Mouse (Mus musculus) hindbrain, embryonic 12.5 days (tissue): ENCODE data around the gene Hoxa9. TPM values are rescaled to one million over a fixed set of nuclear protein-coding genes. Genes with fewer than 3 reads are reported as not detected.

Source experiments
- ATAC-seq: fragments of 200-750 bp; cut with Nextera tagmentation; 2 replicates; pipeline ENCODE4 v1.8.0; 2017; ENCODE audit warnings: moderate TSS enrichment; ENCODE audit not compliant: low FRiP score
- H3K27ac ChIP-seq: fragments of 300-500 bp; sonication (generic); 2 replicates; pipeline ENCODE4 v1.5.1; 2016; ENCODE audit warnings: mild to moderate bottlenecking
- H3K27me3 ChIP-seq: fragments of 300-500 bp; sonication (generic); 2 replicates; pipeline ENCODE4 v1.6.1; 2016; ENCODE audit warnings: mild to moderate bottlenecking
- H3K36me3 ChIP-seq: fragments of 300-500 bp; sonication (generic); 2 replicates; pipeline ENCODE4 v1.6.1; 2016; ENCODE audit warnings: mild to moderate bottlenecking
- H3K4me1 ChIP-seq: fragments of 300-500 bp; sonication (generic); 2 replicates; pipeline ENCODE4 v1.6.1; 2016
- H3K4me2 ChIP-seq: fragments of 300-500 bp; sonication (generic); replicated peaks from 2 replicates; pipeline ENCODE4 v1.6.1; 2016; ENCODE audit warnings: mild to moderate bottlenecking
- H3K4me3 ChIP-seq: fragments of 300-500 bp; sonication (generic); 2 replicates; pipeline ENCODE4 v1.5.1; 2016; ENCODE audit warnings: mild to moderate bottlenecking
- H3K9ac ChIP-seq: fragments of 300-500 bp; sonication (generic); 2 replicates; pipeline ENCODE4 v1.6.1; 2016; ENCODE audit warnings: mild to moderate bottlenecking, moderate library complexity
- H3K9me3 ChIP-seq: fragments of 300-500 bp; sonication (generic); replicated peaks from 2 replicates; pipeline ENCODE4 v1.6.1; 2016; ENCODE audit warnings: mild to moderate bottlenecking
- WGBS: fragments of 180-500 bp; shearing (Covaris S2); methylation state at CpG from one replicate; pipeline ENCODE4 v1.1.7; 2016; 5-methylcytosine and 5-hydroxymethylcytosine counted together
- polyA plus RNA-seq: library from polyadenylated mRNA; unstranded; fragments of >200 nt; fragmentation: Nextera tagmentation; extraction: Ambion mirVana; gene quantifications from 2 replicates; pipeline ENCODE4 v1.2.1, GENCODE M21; 2016

Gene Hoxa9
- polyA plus RNA-seq, 1 experiment from 2014 or later = 0.12 TPM

- Histone ChIP-seq H3K4me1 (0 out of 2 replicates have a peak, but pooled peaks cover 2% of the 10 kb centered on the region), H3K27me3 (peaks cover 98% of the 10 kb centered on the region), H3K9ac (no peak overlapping the region), H3K36me3 (no peaks in the 10 kb centered on the region), H3K27ac (no peak overlapping the region), H3K9me3 (no peaks in the 10 kb centered on the region), H3K4me2 (no peak overlapping the region), H3K4me3 (no peak overlapping the region)
- ATAC-seq = no peak
- WGBS = 3% methylated on average over 3 of the region's 3 CpGs
These were observed 16.0 kb upstream of the Hoxa9 start for GRCm38 (mm10) chr6:52246916-52247315.

- no peaks in the 10 kb centered on the region for H3K36me3 ChIP-seq
- H3K4me1 ChIP-seq = 0 out of 2 replicates have a peak, but pooled peaks cover 2% of the 10 kb centered on the region
- no peak for ATAC-seq
- H3K27me3 ChIP-seq = peaks cover 98% of the 10 kb centered on the region
- H3K9ac ChIP-seq = no peak overlapping the region
- no peak overlapping the region for H3K27ac ChIP-seq
- under 1% methylated on average over 26 of the region's 26 CpGs for WGBS
- no peak overlapping the region for H3K4me3 ChIP-seq
- no peak overlapping the region for H3K4me2 ChIP-seq
- no peaks in the 10 kb centered on the region for H3K9me3 ChIP-seq
These were observed 15.5 kb upstream of the Hoxa9 start for GRCm38 (mm10) chr6:52246403-52246803.

- Histone ChIP-seq H3K4me1 (0 out of 2 replicates have a peak, but pooled peaks cover 2% of the 10 kb centered on the region), H3K4me3 (no peak within 1 kb of the TSS), H3K27ac (no peak within 1 kb of the TSS), H3K27me3 (peaks cover 98% of the 10 kb centered on the region), H3K9ac (no peak within 1 kb of the TSS), H3K9me3 (no peaks in the 10 kb centered on the region), H3K4me2 (no peak within 1 kb of the TSS), H3K36me3 (no peaks in the 10 kb centered on the region)
- no peak for ATAC-seq
- 1% methylated on average over 20 of the region's 20 CpGs for WGBS
These were observed 14.9 kb upstream of the Hoxa9 start, which contains the start of gene Hoxa11 for GRCm38 (mm10) chr6:52245757-52246142. Gene Hoxa11 (minus strand): TSS chr6:52245810.

- peaks cover 2% of the 10 kb centered on the region; the same call in 1 of the 2 replicates for H3K4me1 ChIP-seq
- no peak overlapping the region for H3K4me3 ChIP-seq
- no peak overlapping the region for H3K27ac ChIP-seq
- no peaks in the 10 kb centered on the region for H3K9me3 ChIP-seq
- H3K36me3 ChIP-seq = no peaks in the 10 kb centered on the region
- H3K27me3 ChIP-seq = peaks cover 98% of the 10 kb centered on the region
- H3K9ac ChIP-seq = no peak overlapping the region
- 1% methylated on average over 64 of the region's 71 CpGs for WGBS
- no peak for ATAC-seq
- no peak overlapping the region for H3K4me2 ChIP-seq
These were observed 14.3 kb upstream of the Hoxa9 start for GRCm38 (mm10) chr6:52245040-52245756.

GRCm38 (mm10) chr6:52244471-52245039 is 13.7 kb upstream of the Hoxa9 start:
- H3K27me3 ChIP-seq = peaks cover 98% of the 10 kb centered on the region
- H3K9ac ChIP-seq = no peak overlapping the region
- 3% methylated on average over 23 of the region's 23 CpGs for WGBS
- no peak overlapping the region for H3K4me3 ChIP-seq
- no peaks in the 10 kb centered on the region for H3K9me3 ChIP-seq
- no peaks in the 10 kb centered on the region for H3K36me3 ChIP-seq
- no peak for ATAC-seq
- H3K27ac ChIP-seq = no peak overlapping the region
- H3K4me1 ChIP-seq = peaks cover 2% of the 10 kb centered on the region; the same call in 1 of the 2 replicates
- no peak overlapping the region for H3K4me2 ChIP-seq

- Histone ChIP-seq H3K36me3 (no peaks in the 10 kb centered on the region), H3K27ac (no peak overlapping the region), H3K9me3 (no peaks in the 10 kb centered on the region), H3K4me2 (no peak overlapping the region), H3K4me3 (no peak overlapping the region), H3K4me1 (peaks cover 2% of the 10 kb centered on the region; the same call in 1 of the 2 replicates), H3K9ac (no peak overlapping the region), H3K27me3 (peaks cover 96% of the 10 kb centered on the region)
- 3% methylated on average over 12 of the region's 12 CpGs for WGBS
- no peak for ATAC-seq
These were observed 12.8 kb upstream of the Hoxa9 start for GRCm38 (mm10) chr6:52243681-52244121.

GRCm38 (mm10) chr6:52242801-52243332 is 12.0 kb upstream of the Hoxa9 start:
- Histone ChIP-seq H3K4me1 (peaks cover 2% of the 10 kb centered on the region; the same call in 1 of the 2 replicates), H3K9me3 (no peaks in the 10 kb centered on the region), H3K27me3 (peaks cover 96% of the 10 kb centered on the region), H3K27ac (no peak overlapping the region), H3K4me3 (no peak overlapping the region), H3K36me3 (no peaks in the 10 kb centered on the region), H3K4me2 (no peak overlapping the region), H3K9ac (no peak overlapping the region)
- WGBS = 0% methylated on average over 4 of the region's 4 CpGs
- ATAC-seq = no peak

GRCm38 (mm10) chr6:52241001-52241621 is 10.2 kb upstream of the Hoxa9 start:
- no peak overlapping the region for H3K4me2 ChIP-seq

GRCm38 (mm10) chr6:52240389-52241000 is 9.6 kb upstream of the Hoxa9 start, which contains the start of gene Hoxa10:
Gene Hoxa10 (minus strand): TSS chr6:52240854.
- no peak for ATAC-seq
- no peaks in the 10 kb centered on the region; the same call in 1 of the 2 replicates for H3K4me1 ChIP-seq
- peaks cover 97% of the 10 kb centered on the region for H3K27me3 ChIP-seq
- H3K9ac ChIP-seq = no peak within 1 kb of the TSS
- 1% methylated on average over 35 of the region's 35 CpGs for WGBS
- no peaks in the 10 kb centered on the region for H3K9me3 ChIP-seq
- peak within 1 kb of the TSS; percentile 29; the same call in 1 of the 2 replicates for H3K4me2 ChIP-seq
- 0 out of 2 replicates have a peak within 1 kb of the TSS, but pooled peaks have one; percentile 3 for H3K4me3 ChIP-seq
- H3K27ac ChIP-seq = no peak within 1 kb of the TSS
- H3K36me3 ChIP-seq = no peaks in the 10 kb centered on the region

More at GRCm38 (mm10) chr6:52241001-52241621, 10.2 kb upstream of the Hoxa9 start:
- Histone ChIP-seq H3K36me3 (no peaks in the 10 kb centered on the region), H3K27me3 (peaks cover 97% of the 10 kb centered on the region), H3K4me1 (peaks cover 2% of the 10 kb centered on the region; the same call in 1 of the 2 replicates), H3K9me3 (no peaks in the 10 kb centered on the region), H3K27ac (no peak overlapping the region), H3K4me3 (no peak overlapping the region), H3K9ac (no peak overlapping the region)
- WGBS = 2% methylated on average over 9 of the region's 9 CpGs
- no peak for ATAC-seq

- Histone ChIP-seq H3K36me3 (no peaks in the 10 kb centered on the region), H3K4me3 (0 out of 2 replicates have a peak overlapping the region, but pooled peaks have one; percentile 3), H3K27me3 (peaks cover 97% of the 10 kb centered on the region), H3K4me2 (peak overlapping the region; percentile 29; the same call in 1 of the 2 replicates), H3K27ac (no peak overlapping the region), H3K9me3 (no peaks in the 10 kb centered on the region), H3K9ac (no peak overlapping the region), H3K4me1 (no peaks in the 10 kb centered on the region; the same call in 1 of the 2 replicates)
- no peak for ATAC-seq
- 3% methylated on average over 30 of the region's 30 CpGs for WGBS
These were observed 8.9 kb upstream of the Hoxa9 start for GRCm38 (mm10) chr6:52239625-52240388.

- no peaks in the 10 kb centered on the region for H3K9me3 ChIP-seq
- no peak overlapping the region for H3K9ac ChIP-seq
- no peaks in the 10 kb centered on the region for H3K36me3 ChIP-seq
- no peak for ATAC-seq
- under 1% methylated on average over 7 of the region's 7 CpGs for WGBS
- H3K4me3 ChIP-seq = no peak overlapping the region
- H3K4me1 ChIP-seq = no peaks in the 10 kb centered on the region; the same call in 1 of the 2 replicates
- H3K27me3 ChIP-seq = peaks cover 97% of the 10 kb centered on the region
- no peak overlapping the region for H3K4me2 ChIP-seq
- H3K27ac ChIP-seq = no peak overlapping the region
These were observed 8.1 kb upstream of the Hoxa9 start for GRCm38 (mm10) chr6:52238976-52239375.
